Mouse (Mus musculus): ENCODE data around the gene Sh3pxd2a. TPM values are rescaled to one million over a fixed set of nuclear protein-coding genes. Genes with fewer than 3 reads are reported as not detected.

Gene Sh3pxd2a
- polyA plus RNA-seq, 1 experiment: 150 TPM

- Histone ChIP-seq H3K4me1 (ENCODE audit: control insufficient read depth, insufficient read depth, low read length) (peaks cover 36% of the 10 kb centered on the region), H3K4me3 (ENCODE audit: insufficient read depth, low read length) (peak overlapping the region; percentile 59), H3K27ac (ENCODE audit: insufficient read depth, low read length) (peak overlapping the region; percentile 97)
- TF ChIP-seq POLR2A (IDR thresholded peaks at IDR 0.05; ENCODE audit: low read depth, low read length): peak; percentile 99
- no peak for TF ChIP-seq CTCF (IDR thresholded peaks at IDR 0.05; ENCODE audit: borderline replicate concordance, insufficient read depth, low read length)
Observed at GRCm38 (mm10) chr19:47314076-47314941, 149.9 kb downstream of the Sh3pxd2a start.

GRCm38 (mm10) chr19:47313387-47314075 lies 150.7 kb downstream of the Sh3pxd2a start:
- Histone ChIP-seq H3K27ac (ENCODE audit: insufficient read depth, low read length) (peak overlapping the region; percentile 97), H3K4me1 (ENCODE audit: control insufficient read depth, insufficient read depth, low read length) (peaks cover 39% of the 10 kb centered on the region), H3K4me3 (ENCODE audit: insufficient read depth, low read length) (peak overlapping the region; percentile 59)
- TF ChIP-seq POLR2A (IDR thresholded peaks at IDR 0.05; ENCODE audit: low read depth, low read length): peak; percentile 62
- TF ChIP-seq CTCF (IDR thresholded peaks at IDR 0.05; ENCODE audit: borderline replicate concordance, insufficient read depth, low read length): no peak

GRCm38 (mm10) chr19:47311162-47311561 lies 153.0 kb downstream of the Sh3pxd2a start:
- H3K4me1 ChIP-seq (ENCODE audit: control insufficient read depth, insufficient read depth, low read length): peaks cover 23% of the 10 kb centered on the region
- TF ChIP-seq CTCF (IDR thresholded peaks at IDR 0.05; ENCODE audit: borderline replicate concordance, insufficient read depth, low read length) (no peak), POLR2A (IDR thresholded peaks at IDR 0.05; ENCODE audit: low read depth, low read length) (no peak)
- no peak overlapping the region for H3K27ac ChIP-seq (ENCODE audit: insufficient read depth, low read length)
- H3K4me3 ChIP-seq (ENCODE audit: insufficient read depth, low read length): no peak overlapping the region

- H3K27ac ChIP-seq (ENCODE audit: insufficient read depth, low read length): no peak overlapping the region
- no peak overlapping the region for H3K4me3 ChIP-seq (ENCODE audit: insufficient read depth, low read length)
- peaks cover 19% of the 10 kb centered on the region for H3K4me1 ChIP-seq (ENCODE audit: control insufficient read depth, insufficient read depth, low read length)
- TF ChIP-seq CTCF (IDR thresholded peaks at IDR 0.05; ENCODE audit: borderline replicate concordance, insufficient read depth, low read length): no peak
- TF ChIP-seq POLR2A (IDR thresholded peaks at IDR 0.05; ENCODE audit: low read depth, low read length): no peak
Observed at GRCm38 (mm10) chr19:47309824-47310223, 154.4 kb downstream of the Sh3pxd2a start.

- TF ChIP-seq POLR2A (IDR thresholded peaks at IDR 0.05; ENCODE audit: low read depth, low read length): no peak
- no peak for TF ChIP-seq CTCF (IDR thresholded peaks at IDR 0.05; ENCODE audit: borderline replicate concordance, insufficient read depth, low read length)
- Histone ChIP-seq H3K27ac (ENCODE audit: insufficient read depth, low read length) (no peak overlapping the region), H3K4me3 (ENCODE audit: insufficient read depth, low read length) (no peak overlapping the region), H3K4me1 (ENCODE audit: control insufficient read depth, insufficient read depth, low read length) (peaks cover 13% of the 10 kb centered on the region)
Observed at GRCm38 (mm10) chr19:47306917-47307315, 157.3 kb downstream of the Sh3pxd2a start.

GRCm38 (mm10) chr19:47306128-47306916 lies 157.9 kb downstream of the Sh3pxd2a start:
- no peak overlapping the region for H3K4me3 ChIP-seq (ENCODE audit: insufficient read depth, low read length)
- TF ChIP-seq POLR2A (IDR thresholded peaks at IDR 0.05; ENCODE audit: low read depth, low read length) (no peak), CTCF (IDR thresholded peaks at IDR 0.05; ENCODE audit: borderline replicate concordance, insufficient read depth, low read length) (no peak)
- H3K4me1 ChIP-seq (ENCODE audit: control insufficient read depth, insufficient read depth, low read length): peaks cover 16% of the 10 kb centered on the region
- H3K27ac ChIP-seq (ENCODE audit: insufficient read depth, low read length): no peak overlapping the region

- Histone ChIP-seq H3K4me1 (ENCODE audit: control insufficient read depth, insufficient read depth, low read length) (peaks cover 18% of the 10 kb centered on the region), H3K27ac (ENCODE audit: insufficient read depth, low read length) (no peak overlapping the region), H3K4me3 (ENCODE audit: insufficient read depth, low read length) (no peak overlapping the region)
- TF ChIP-seq POLR2A (IDR thresholded peaks at IDR 0.05; ENCODE audit: low read depth, low read length): no peak
- no peak for TF ChIP-seq CTCF (IDR thresholded peaks at IDR 0.05; ENCODE audit: borderline replicate concordance, insufficient read depth, low read length)
Observed at GRCm38 (mm10) chr19:47305401-47305800, 158.8 kb downstream of the Sh3pxd2a start.

- Histone ChIP-seq H3K27ac (ENCODE audit: insufficient read depth, low read length) (no peak overlapping the region), H3K4me3 (ENCODE audit: insufficient read depth, low read length) (no peak overlapping the region), H3K4me1 (ENCODE audit: control insufficient read depth, insufficient read depth, low read length) (peaks cover 16% of the 10 kb centered on the region)
- TF ChIP-seq CTCF (IDR thresholded peaks at IDR 0.05; ENCODE audit: borderline replicate concordance, insufficient read depth, low read length) (no peak), POLR2A (IDR thresholded peaks at IDR 0.05; ENCODE audit: low read depth, low read length) (no peak)
Observed at GRCm38 (mm10) chr19:47304170-47304745, 159.9 kb downstream of the Sh3pxd2a start.

- Histone ChIP-seq H3K4me3 (ENCODE audit: insufficient read depth, low read length) (no peak overlapping the region), H3K4me1 (ENCODE audit: control insufficient read depth, insufficient read depth, low read length) (peaks cover 15% of the 10 kb centered on the region), H3K27ac (ENCODE audit: insufficient read depth, low read length) (no peak overlapping the region)
- TF ChIP-seq POLR2A (IDR thresholded peaks at IDR 0.05; ENCODE audit: low read depth, low read length) (no peak), CTCF (IDR thresholded peaks at IDR 0.05; ENCODE audit: borderline replicate concordance, insufficient read depth, low read length) (no peak)
Observed at GRCm38 (mm10) chr19:47303128-47303527, 161.1 kb downstream of the Sh3pxd2a start.
